In genomic region chr10:60936659-60937516, GRCm38 (mm10) we compare ENCODE assay signal across 14 mouse cellular contexts.
DNase-seq lines count a peak whose midpoint lies in the region; ATAC-seq and TF ChIP-seq lines count a peak whose summit lies in the region.
"Had no signal": no experiment of that assay in that cellular context is flagged by ENCODE, and none has a peak within 500 bp of the region (broad histone marks: within the 10 kb centered on the region; RNA-seq: fewer than 3 reads in every experiment).

No protein-coding gene starts in this region.

- TF ChIP-seq EP300 in lung, postnatal 0 days (IDR thresholded peaks at IDR 0.05) = no peak

- no peaks in the 10 kb centered on the region for H3K27me3 ChIP-seq in lung, postnatal 0 days (replicated peaks; ENCODE audit: insufficient read depth, low read length)
- H3K27me3 ChIP-seq in hindbrain, embryonic 15.5 days = 0 out of 2 replicates have a peak, but pooled peaks cover 2% of the 10 kb centered on the region
- no peaks in the 10 kb centered on the region for H3K27me3 ChIP-seq in midbrain, postnatal 0 days (ENCODE audit: insufficient read depth, low read length)

- no peak overlapping the region for H3K27ac ChIP-seq in lung, postnatal 0 days (ENCODE audit: low read length)
- no peak overlapping the region for H3K27ac ChIP-seq in hindbrain, embryonic 15.5 days (replicated peaks)
- H3K27ac ChIP-seq in midbrain, postnatal 0 days (ENCODE audit: low read depth, low read length) = no peak overlapping the region; the same call in 1 of the 2 replicates
- H3K27ac ChIP-seq: embryonic facial prominence, embryonic 12.5 days had no signal

- H3K9me3 ChIP-seq in lung, postnatal 0 days (ENCODE audit: low read length) = no peaks in the 10 kb centered on the region
- no peaks in the 10 kb centered on the region for H3K9me3 ChIP-seq in hindbrain, embryonic 15.5 days
- H3K9me3 ChIP-seq in midbrain, postnatal 0 days (ENCODE audit: low read length) = no peaks in the 10 kb centered on the region
- H3K9me3 ChIP-seq: embryonic facial prominence, embryonic 12.5 days had no signal

- H3K4me3 ChIP-seq in lung, postnatal 0 days (ENCODE audit: low read depth, low read length) = no peak overlapping the region
- H3K4me3 ChIP-seq in hindbrain, embryonic 15.5 days = no peak overlapping the region
- H3K4me3 ChIP-seq in midbrain, postnatal 0 days (ENCODE audit: low read depth, low read length) = no peak overlapping the region
- H3K4me3 ChIP-seq: embryonic facial prominence, embryonic 12.5 days; megakaryocyte, embryonic 14.5 days had no signal

- peak; percentile 45 for DNase-seq in embryo, embryonic 10 days (ENCODE audit: low spot score)
- no peak for DNase-seq in embryo, embryonic 10.5 days (ENCODE audit: low spot score)
- DNase-seq in lung, postnatal 10 days = peak; percentile 62
- DNase-seq in lung, postnatal 0 days (ENCODE audit: low spot score) = no peak
- DNase-seq in midbrain, postnatal 0 days (ENCODE audit: low spot score) = no peak
- DNase-seq in adrenal gland, postnatal 36 days = no peak
- DNase-seq in layer of hippocampus, postnatal 25 days (ENCODE audit: extremely low spot score in 1 of 2, low spot score in 1 of 2) = no peak
- DNase-seq: adrenal gland, postnatal 14 days; heart, adult 18-20 months; kidney, postnatal 14 days; layer of hippocampus, postnatal 36 days had no signal

- TF ChIP-seq CTCF in lung, postnatal 0 days (IDR thresholded peaks at IDR 0.05) = no peak
- TF ChIP-seq CTCF in midbrain, postnatal 0 days (IDR thresholded peaks at IDR 0.05) = 0 out of 2 replicates have a peak, but pooled peaks have one; percentile 5

- no peak overlapping the region for H3K9ac ChIP-seq in lung, postnatal 0 days (replicated peaks; ENCODE audit: low read depth)
- H3K9ac ChIP-seq in hindbrain, embryonic 15.5 days = no peak overlapping the region
- no peak overlapping the region for H3K9ac ChIP-seq in midbrain, postnatal 0 days (replicated peaks; ENCODE audit: low read length, poor library complexity, severe bottlenecking)
- H3K9ac ChIP-seq: embryonic facial prominence, embryonic 12.5 days had no signal

- WGBS in lung, postnatal 0 days = 28% methylated on average over 13 of the region's 13 CpGs
- 22% methylated on average over 13 of the region's 13 CpGs for WGBS in hindbrain, embryonic 15.5 days
- 12% methylated on average over 13 of the region's 13 CpGs for WGBS in midbrain, postnatal 0 days

- H3K4me2 ChIP-seq in lung, postnatal 0 days (replicated peaks; ENCODE audit: low read depth, low read length) = no peak overlapping the region
- no peak overlapping the region for H3K4me2 ChIP-seq in hindbrain, embryonic 15.5 days
- H3K4me2 ChIP-seq in midbrain, postnatal 0 days (ENCODE audit: low read depth, low read length, poor library complexity, severe bottlenecking) = no peak overlapping the region
- H3K4me2 ChIP-seq: embryonic facial prominence, embryonic 12.5 days had no signal

- H3K4me1 ChIP-seq in lung, postnatal 0 days (ENCODE audit: insufficient read depth, low read depth, low read length) = peaks cover 4% of the 10 kb centered on the region; the same call in 1 of the 2 replicates
- peaks cover 45% of the 10 kb centered on the region for H3K4me1 ChIP-seq in hindbrain, embryonic 15.5 days (replicated peaks)
- no peaks in the 10 kb centered on the region for H3K4me1 ChIP-seq in midbrain, postnatal 0 days (ENCODE audit: insufficient read depth, low read length)

- H3K36me3 ChIP-seq in lung, postnatal 0 days (ENCODE audit: insufficient read depth, low read length) = no peaks in the 10 kb centered on the region
- no peaks in the 10 kb centered on the region for H3K36me3 ChIP-seq in hindbrain, embryonic 15.5 days
- no peaks in the 10 kb centered on the region for H3K36me3 ChIP-seq in midbrain, postnatal 0 days (ENCODE audit: insufficient read depth, low read length)
- H3K36me3 ChIP-seq: embryonic facial prominence, embryonic 12.5 days had no signal

- ATAC-seq in lung, postnatal 0 days = no peak
- peak; percentile 39; the same call in 1 of the 2 replicates for ATAC-seq in hindbrain, embryonic 15.5 days (ENCODE audit: low FRiP score, low read depth)
- 0 out of 2 replicates have a peak, but pooled peaks have one; percentile 31 for ATAC-seq in midbrain, postnatal 0 days (ENCODE audit: low FRiP score)

Comparison
In these comparisons a context has a peak if more than half of its experiments do, and no peak if none do; other contexts are left out.
1. DNase-seq: peak in embryo, embryonic 10 days (single experiment) and lung, postnatal 10 days (single experiment); none in embryo, embryonic 10.5 days (single experiment), lung, postnatal 0 days (single experiment), midbrain, postnatal 0 days (single experiment), adrenal gland, postnatal 36 days (0 of 2) and layer of hippocampus, postnatal 25 days (0 of 2).